Mouse (Mus musculus) ES-E14 (cell line): ENCODE measurements around the gene Crmp1.

Experiments
- HCFC1 ChIP-seq: IDR thresholded peaks from 2 replicates; pipeline ENCODE4 v1.6.1; 2012; ENCODE audit warnings: low read length, inconsistent platforms, borderline replicate concordance; ENCODE audit not compliant: insufficient read depth
- MAFK ChIP-seq: IDR thresholded peaks from 2 replicates; pipeline ENCODE4 v1.6.1; 2014; ENCODE audit warnings: mild to moderate bottlenecking, low read depth, low read length, inconsistent platforms; ENCODE audit not compliant: insufficient read depth
- ZC3H11A ChIP-seq: IDR thresholded peaks from 2 replicates; pipeline ENCODE4 v1.6.1; 2012; ENCODE audit warnings: low read depth, mild to moderate bottlenecking, inconsistent platforms, low read length, borderline replicate concordance
- ZNF384 ChIP-seq: IDR thresholded peaks from 2 replicates; pipeline ENCODE4 v1.6.1; 2012; ENCODE audit warnings: low read depth, low read length, inconsistent platforms

DNA sequence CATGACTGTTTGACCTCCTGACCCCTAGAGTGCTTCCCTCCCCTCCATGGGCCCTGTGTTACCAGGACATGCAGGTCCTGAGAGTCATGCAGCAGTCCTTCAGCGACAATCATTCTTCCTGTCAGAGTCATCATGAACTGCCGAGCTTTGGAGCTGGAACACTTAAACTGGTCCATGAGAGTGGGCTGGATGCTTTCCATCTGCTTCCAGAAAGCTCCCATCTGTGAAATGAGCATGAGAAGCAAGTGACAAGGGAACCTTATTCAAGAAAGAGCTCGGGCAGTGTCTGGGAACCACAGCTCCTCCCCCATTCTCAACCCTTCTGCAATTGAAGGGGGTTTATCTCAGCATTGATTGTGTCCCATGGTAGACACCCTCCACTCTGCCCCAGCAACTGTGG, 78.4 kb downstream of the Crmp1 start:
- TF ChIP-seq MAFK (no peak), ZNF384 (no peak), ZC3H11A (no peak), HCFC1 (no peak)
